Mouse (Mus musculus): ENCODE data around the gene Cd109. TPM values are rescaled to one million over a fixed set of nuclear protein-coding genes. Genes with fewer than 3 reads are reported as not detected.

Gene Cd109
- 0.29 and 0.36 TPM in 2 replicates for total RNA-seq (2021)
- long read RNA-seq: 0 reads

DNA sequence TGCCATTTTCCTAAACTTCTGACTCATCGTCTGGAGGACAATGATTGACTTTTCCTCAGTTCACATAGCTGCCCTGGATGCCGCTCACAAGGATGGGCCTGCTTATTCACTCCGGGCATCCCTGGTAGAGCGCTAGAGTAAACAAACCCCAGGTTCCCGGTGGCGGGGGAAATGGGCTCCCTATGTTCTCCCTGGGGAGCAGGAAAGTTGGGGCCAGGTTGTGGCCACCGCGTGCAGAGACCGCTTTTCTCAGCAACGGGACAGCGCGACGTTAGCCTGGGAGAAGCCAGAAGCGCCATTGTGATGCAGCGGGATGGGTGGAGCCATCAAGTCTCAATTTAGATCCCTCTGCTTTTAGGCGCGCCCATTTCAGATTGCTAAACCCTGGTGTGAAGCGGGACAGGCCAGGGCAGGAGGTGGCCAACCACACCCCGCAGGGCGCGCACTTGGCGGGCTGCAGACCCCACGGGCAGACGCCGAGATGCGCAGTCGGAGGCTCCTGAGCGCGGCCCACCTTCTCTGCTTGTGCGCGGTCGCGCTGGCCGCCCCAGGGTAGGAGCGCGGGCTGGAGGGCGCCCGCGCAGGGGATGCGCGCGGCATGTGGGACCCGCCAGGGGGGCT is at the start of gene Cd109:
Gene Cd109, plus strand, starts transcription at position 146 of the 621 bp plus-strand sequence.
- peak; percentile 33 for DNase-seq

DNA sequence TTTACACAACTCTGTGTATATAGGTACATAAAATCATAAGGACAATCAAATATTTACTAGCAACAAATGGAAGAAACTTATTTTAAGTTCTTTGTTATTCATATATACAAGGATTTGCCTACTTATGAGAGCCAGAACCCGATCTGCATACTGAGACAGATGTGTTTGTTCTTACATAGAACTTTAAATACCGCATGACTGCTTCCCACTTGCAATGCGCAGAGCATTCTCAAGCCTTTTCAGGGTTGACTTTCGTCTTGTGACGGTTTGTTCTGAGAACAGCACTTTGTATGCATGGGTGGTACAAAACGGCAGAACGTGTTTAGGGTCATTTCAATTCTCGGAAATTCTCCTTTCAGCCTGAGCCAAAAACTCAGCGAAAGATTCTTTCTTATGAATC is 45.4 kb upstream of the Cd109 start:
- no peak for DNase-seq

- no peak for DNase-seq
These were observed 38.9 kb upstream of the Cd109 start for GRCm38 (mm10) chr9:78576466-78576865.

GRCm38 (mm10) chr9:78578824-78579223 is 36.5 kb upstream of the Cd109 start:
- DNase-seq: no peak

DNA sequence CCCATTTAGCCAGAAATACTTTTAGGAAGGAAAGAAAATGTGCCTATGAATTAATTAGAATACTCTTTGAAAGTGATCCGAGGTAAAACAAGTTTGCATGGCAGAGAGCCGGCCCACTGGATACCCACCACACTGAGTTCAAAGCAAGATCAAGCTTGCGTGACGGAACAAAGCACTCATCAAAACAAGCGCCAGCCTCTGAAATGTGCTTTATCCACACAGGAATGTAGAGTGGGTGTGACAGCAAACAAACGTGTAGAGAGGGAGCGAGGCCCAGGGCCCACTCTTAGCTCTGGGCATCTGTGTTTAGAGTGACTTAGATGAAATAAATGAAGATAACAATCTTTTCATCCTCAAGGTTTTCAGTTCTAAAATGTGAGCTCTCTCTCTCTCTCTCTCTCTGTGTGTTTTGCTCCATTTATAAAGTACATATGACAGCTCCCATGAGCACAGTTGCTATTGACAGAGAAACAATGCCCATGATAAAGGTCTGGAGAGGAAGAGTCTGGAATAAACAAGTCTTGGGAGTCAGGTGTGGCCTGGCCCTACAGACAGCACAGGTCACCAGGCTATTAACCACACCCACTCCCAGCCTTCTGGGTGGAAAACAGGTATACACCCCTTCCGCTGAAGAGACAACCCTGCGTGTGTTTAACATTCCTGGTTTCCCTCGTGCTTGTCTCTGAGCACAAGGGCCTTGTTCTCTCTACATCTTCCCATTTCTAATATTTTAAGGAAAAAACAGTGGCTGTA is 35.5 kb upstream of the Cd109 start:
- DNase-seq: no peak

- DNase-seq: no peak
These were observed 28.0 kb upstream of the Cd109 start for GRCm38 (mm10) chr9:78587218-78587883.

DNA sequence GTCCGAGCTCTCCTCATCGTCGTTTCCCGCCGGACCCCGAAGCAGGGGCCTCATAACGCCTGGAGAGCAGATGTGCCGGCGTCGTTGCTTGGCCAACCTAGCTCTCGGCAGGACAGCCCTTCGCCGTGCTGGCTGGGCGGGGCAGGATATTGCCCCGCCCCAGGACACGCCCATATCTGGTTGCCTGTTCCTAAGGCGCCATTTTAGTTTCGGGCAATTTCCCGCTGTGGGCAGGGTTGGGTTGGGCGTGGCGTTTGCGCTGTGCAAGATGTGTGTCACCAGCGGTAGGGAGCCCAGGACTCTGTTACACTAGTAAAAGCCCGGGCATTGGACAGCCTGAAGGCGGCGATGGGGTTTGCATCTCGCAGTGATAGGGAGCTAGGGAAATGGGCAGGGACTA is 27.4 kb upstream of the Cd109 start, which contains the start of gene Slc17a5:
Gene Slc17a5, minus strand, starts transcription at position 128 of the 400 bp plus-strand sequence.
- DNase-seq: peak; percentile 91

DNA sequence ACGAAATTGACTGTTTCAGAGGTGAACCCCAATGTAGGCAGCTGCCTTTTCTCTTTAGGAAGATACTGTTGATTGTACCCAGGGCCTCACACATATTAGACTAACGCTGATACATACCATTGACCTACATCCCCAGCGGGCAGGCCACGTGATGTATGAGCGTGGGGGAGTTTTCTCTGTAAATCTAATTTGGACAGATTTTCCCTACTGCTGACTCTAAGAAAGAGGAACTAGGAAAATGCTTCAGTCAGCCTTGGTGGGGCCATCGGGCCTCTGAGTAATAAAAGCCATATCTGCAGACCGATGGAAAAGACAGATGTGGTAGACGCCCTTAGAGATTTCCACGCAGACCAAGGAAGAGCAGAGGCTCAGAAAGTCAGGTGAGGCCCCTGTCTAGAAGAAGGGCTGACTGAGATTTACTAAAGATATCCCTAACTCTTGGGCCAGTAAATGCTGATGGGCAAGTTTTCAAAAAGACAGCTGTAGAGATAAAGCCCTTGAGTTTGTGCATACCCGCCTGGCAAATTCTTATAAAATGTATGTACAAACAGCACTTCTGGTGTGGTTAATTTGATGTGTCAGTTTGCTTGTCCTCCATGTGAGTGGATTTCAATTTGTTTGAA is 26.8 kb upstream of the Cd109 start:
- DNase-seq: peak; percentile 9

- DNase-seq: no peak
These were observed 24.9 kb upstream of the Cd109 start for GRCm38 (mm10) chr9:78590471-78590870.

DNA sequence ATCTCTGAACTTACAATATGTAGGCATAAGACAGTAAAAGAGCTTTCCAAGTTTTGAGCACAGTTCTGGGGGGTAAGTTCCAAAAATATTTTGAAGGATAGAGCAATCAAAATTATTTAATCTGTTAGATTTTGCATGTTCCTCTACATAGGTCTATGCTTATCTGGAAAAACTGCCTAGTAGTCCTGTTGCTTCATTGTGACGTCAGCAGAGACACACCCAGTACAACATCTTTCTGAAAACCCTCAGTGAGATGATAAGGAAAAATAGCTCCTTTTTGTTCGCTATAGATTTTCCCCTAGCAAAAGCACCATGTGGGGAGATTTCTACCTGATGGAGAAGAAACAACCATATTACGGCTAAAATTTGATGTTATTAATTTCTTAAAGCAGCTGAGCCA is 20.1 kb upstream of the Cd109 start:
- no peak for DNase-seq

DNA sequence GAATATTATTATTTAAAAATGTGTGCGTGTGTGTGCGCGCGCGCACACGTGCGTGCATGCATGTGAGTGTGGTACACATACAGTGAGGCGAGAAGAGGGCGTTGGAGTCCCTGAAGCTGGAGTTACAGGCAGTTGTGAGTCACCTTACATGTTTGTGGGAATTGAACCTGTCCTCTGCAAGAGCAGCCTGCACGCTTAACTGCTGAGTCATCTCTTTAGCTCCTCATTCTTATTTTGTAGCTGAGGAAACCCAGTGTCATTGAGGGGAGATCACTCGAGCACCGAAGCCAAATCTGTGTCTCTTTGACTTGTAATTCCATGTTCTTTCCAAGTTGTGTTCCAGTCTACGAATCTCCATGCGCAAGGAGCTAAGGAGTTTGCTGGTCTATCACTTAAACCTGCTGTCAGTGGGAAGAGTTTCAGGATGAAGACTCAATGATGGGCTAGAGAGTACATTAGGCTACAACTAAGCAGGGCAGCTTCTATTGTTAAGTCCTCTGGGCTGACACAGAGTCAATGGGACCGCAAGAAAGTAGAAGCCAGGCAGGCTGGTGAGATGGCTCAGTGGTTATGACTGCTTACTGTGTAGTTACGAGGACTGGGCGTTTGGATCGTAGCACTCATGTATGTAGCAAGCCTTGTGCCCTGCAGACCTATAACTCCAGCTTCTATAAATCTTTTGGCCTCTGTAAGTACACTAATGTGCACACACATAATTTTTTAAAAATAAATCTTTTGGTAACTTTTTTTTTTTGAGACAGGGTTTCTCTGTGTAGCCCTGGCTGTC is 19.4 kb upstream of the Cd109 start:
- DNase-seq: no peak

DNA sequence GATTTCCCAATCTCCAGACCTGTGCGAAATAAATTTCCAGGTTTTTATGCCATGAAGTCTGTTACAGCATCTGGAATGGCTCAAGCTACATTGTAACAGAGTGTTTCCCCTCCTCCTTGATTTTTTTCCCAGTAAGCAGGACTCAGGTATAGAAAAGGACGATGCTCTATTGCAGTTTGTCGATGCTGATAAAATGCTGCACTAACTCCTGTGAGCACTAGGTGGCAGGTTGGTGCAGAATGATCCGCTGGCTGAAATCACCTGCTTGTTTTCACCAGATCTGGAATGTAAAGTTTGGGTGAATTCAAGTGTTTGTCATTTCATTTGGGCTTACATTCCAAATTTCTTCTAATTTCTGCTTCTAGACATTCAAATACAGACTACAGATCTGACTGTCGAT is 18.5 kb upstream of the Cd109 start:
- DNase-seq: no peak

- DNase-seq: no peak
These were observed 15.4 kb upstream of the Cd109 start for GRCm38 (mm10) chr9:78599927-78600326.

- DNase-seq: peak; percentile 35
These were observed 14.2 kb upstream of the Cd109 start for GRCm38 (mm10) chr9:78601046-78601730.

GRCm38 (mm10) chr9:78614201-78614600 is 1.1 kb upstream of the Cd109 start:
- DNase-seq: no peak

GRCm38 (mm10) chr9:78619285-78619684 is 3.9 kb downstream of the Cd109 start:
- no peak for DNase-seq

- no peak for DNase-seq
These were observed 8.0 kb downstream of the Cd109 start for GRCm38 (mm10) chr9:78623301-78623747.

GRCm38 (mm10) chr9:78629991-78630390 is 14.6 kb downstream of the Cd109 start:
- no peak for DNase-seq

DNA sequence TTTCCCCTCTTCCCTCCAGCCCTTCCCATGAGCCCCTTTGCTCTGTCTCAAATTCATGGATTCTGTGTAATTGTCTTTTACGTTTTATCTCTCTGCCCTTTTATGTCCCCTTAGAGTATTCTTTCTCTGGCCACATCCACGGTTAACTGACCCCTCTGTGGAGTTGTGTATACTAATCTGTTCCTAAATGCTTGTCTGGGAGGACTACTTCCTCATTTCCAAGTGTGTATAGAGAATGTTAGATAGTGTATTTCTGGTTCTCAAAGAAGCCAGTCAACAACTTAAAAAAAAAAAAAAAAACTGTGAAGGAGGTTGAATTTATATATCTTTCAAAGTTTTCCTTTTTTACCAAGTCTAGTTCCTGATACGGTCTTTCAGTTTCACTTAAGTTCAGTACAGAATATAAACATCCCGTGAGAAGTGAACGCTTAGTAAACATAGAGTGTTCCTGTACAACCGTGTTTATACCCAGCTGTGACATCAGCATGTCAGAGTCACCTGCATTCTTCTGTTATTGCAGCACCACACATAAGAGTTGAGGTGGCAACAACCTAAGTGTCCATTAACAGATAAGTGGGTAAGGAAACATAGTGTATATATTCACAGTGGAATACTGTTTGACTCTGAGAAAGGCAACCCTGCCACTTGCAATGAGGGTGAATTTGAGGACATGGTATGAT is 16.5 kb downstream of the Cd109 start:
- DNase-seq: no peak

DNA sequence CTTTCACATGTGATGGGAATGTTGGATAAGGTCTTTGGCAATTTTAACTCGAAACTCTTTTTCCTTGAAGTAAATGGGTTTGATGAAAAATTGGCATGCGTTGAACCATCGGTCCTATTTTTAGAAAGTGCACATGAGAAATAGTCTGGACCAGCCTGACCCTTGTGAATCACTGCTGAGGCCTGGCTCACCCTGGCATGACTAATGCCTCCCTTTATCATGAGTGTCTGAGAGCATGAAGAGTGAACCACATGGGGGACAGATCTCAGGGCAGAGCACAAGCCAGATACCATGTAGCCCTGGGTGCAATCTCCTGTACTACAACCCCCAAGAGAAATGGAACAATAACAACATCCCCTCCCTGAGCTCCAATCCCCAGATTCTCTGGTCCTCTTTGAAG is 18.6 kb downstream of the Cd109 start:
- DNase-seq: peak; percentile 25

DNA sequence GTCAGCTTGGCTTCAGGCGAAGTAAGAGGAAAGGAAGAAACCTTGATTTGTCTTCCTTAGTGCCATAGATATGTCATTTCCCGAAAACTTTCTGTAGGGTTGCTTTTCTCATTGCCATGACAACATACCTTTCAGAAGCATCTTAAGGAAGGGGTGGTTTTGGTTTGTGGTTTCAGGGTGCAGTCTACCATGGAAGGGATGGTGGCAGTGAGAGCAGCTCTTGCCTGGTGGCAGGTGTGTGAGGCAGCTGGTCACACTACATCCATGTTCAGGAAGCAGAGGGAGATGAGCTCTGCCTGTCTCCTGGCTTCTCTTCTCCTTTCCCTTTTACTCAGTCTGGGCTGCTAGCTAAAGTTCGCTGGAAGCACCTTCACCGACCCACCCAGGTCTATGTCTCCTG is 26.0 kb downstream of the Cd109 start:
- DNase-seq: no peak

Measured in adrenal gland, postnatal 25 days (tissue).